Mouse (Mus musculus) kidney, adult 11 months (tissue): ENCODE data around the gene Gm11568.
"Not testable (repeated sequence)": the region's sequence is repeated elsewhere in the genome, so short reads cannot be mapped to it uniquely, and the experiment has no call there.

Source experiments
- DNase-seq: peaks from one replicate; pipeline ENCODE4 v3.0.0; 2022

Gm11568 gene

GRCm38 (mm10) chr11:99857617-99858016 lies at the start of gene Gm11568:
Gene Gm11568, plus strand, starts transcription at chr11:99857917.
- no peak for DNase-seq

GRCm38 (mm10) chr11:99809792-99810191 lies 47.9 kb upstream of the Gm11568 start, which contains the start of gene Krtap4-13:
Gene Krtap4-13, minus strand, starts transcription at chr11:99809892.
- not testable (repeated sequence) for DNase-seq

GRCm38 (mm10) chr11:99815566-99815965 lies 42.2 kb upstream of the Gm11568 start, which contains the start of gene Gm11564:
Gene Gm11564, minus strand, starts transcription at chr11:99815666.
- DNase-seq = not testable (repeated sequence)

- DNase-seq = no peak
Measured at GRCm38 (mm10) chr11:99837966-99838365, 19.8 kb upstream of the Gm11568 start, which contains the start of gene 2300003K06Rik. Gene 2300003K06Rik, minus strand, starts transcription at chr11:99838066.

- DNase-seq = no peak
Measured at GRCm38 (mm10) chr11:99842185-99842584, 15.5 kb upstream of the Gm11568 start.

- DNase-seq = no peak
Measured at GRCm38 (mm10) chr11:99846746-99847145, 11.0 kb upstream of the Gm11568 start.

- DNase-seq = no peak
Measured at GRCm38 (mm10) chr11:99851508-99851907, 6.2 kb upstream of the Gm11568 start, which contains the start of gene Krtap4-16. Gene Krtap4-16, minus strand, starts transcription at chr11:99851608.

- no peak for DNase-seq
Measured at GRCm38 (mm10) chr11:99854121-99854520, 3.6 kb upstream of the Gm11568 start.

GRCm38 (mm10) chr11:99858761-99859160 lies 1.0 kb downstream of the Gm11568 start:
- no peak for DNase-seq

- not testable (repeated sequence) for DNase-seq
Measured at GRCm38 (mm10) chr11:99864176-99864575, 6.5 kb downstream of the Gm11568 start, which contains the start of gene Gm11559. Gene Gm11559, plus strand, starts transcription at chr11:99864476.

GRCm38 (mm10) chr11:99873089-99873488 lies 15.4 kb downstream of the Gm11568 start, which contains the start of gene Krtap9-1:
Gene Krtap9-1, plus strand, starts transcription at chr11:99873389.
- not testable (repeated sequence) for DNase-seq

GRCm38 (mm10) chr11:99878887-99879286 lies 21.2 kb downstream of the Gm11568 start, which contains the start of gene Gm11567:
Gene Gm11567, plus strand, starts transcription at chr11:99879187.
- not testable (repeated sequence) for DNase-seq

- no peak for DNase-seq
Measured at GRCm38 (mm10) chr11:99907620-99908019, 49.9 kb downstream of the Gm11568 start, which contains the start of gene Krtap31-1. Gene Krtap31-1, plus strand, starts transcription at chr11:99907920.
